Mouse (Mus musculus) 416B (cell line): ENCODE measurements around the gene Ythdf1.

ENCODE experiments used
- DNase-seq: peaks from one replicate; pipeline ENCODE4 v3.0.0; 2011; ENCODE audit warnings: low read depth

Gene Ythdf1

DNA sequence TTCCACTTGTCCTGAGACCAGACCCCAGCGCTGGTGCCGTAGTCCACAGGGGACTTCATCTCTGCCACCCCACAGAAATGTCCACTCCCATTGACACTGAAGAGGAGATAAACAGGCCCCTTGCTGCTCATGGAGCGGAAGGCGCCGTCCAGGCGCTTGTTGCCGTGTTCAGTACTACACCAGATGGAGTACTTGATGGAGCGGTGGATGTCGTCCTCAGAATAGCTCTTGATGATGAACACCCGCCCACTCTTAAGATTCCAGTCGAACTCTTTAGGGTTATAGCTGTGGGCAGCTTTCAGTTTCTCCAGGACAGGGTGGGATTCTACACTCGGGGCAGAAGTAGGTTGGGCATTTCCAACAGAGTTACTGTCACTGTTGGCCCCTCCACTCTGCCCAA lies 9.8 kb downstream of the Ythdf1 start:
- no peak for DNase-seq

- DNase-seq, result no peak
Measured at GRCm38 (mm10) chr2:180905556-180906221, 15.1 kb downstream of the Ythdf1 start.

GRCm38 (mm10) chr2:180904435-180905208 lies 16.1 kb downstream of the Ythdf1 start:
- DNase-seq, result no peak

DNA sequence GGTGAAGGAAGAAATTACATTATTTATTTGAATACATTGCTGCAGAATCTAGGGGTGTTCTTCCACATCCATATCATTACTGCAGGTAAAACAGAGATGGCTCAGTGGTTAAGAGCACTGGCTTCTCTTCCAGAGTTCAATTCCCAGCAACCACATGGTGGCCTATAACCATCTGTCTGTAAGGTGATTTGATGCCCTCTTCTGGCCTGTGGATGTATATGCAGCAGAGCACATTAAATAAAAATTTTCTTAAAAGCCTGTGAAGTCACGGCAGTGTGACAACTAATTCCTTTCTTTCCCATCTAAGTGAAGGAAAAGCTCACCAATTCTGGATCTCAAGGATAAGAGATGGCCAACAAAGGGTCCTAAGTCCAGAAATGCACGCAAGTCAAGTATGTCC lies 18.7 kb downstream of the Ythdf1 start:
- peak; percentile 82 for DNase-seq

- DNase-seq, result no peak
Measured at GRCm38 (mm10) chr2:180897857-180898256, 22.9 kb downstream of the Ythdf1 start.

DNA sequence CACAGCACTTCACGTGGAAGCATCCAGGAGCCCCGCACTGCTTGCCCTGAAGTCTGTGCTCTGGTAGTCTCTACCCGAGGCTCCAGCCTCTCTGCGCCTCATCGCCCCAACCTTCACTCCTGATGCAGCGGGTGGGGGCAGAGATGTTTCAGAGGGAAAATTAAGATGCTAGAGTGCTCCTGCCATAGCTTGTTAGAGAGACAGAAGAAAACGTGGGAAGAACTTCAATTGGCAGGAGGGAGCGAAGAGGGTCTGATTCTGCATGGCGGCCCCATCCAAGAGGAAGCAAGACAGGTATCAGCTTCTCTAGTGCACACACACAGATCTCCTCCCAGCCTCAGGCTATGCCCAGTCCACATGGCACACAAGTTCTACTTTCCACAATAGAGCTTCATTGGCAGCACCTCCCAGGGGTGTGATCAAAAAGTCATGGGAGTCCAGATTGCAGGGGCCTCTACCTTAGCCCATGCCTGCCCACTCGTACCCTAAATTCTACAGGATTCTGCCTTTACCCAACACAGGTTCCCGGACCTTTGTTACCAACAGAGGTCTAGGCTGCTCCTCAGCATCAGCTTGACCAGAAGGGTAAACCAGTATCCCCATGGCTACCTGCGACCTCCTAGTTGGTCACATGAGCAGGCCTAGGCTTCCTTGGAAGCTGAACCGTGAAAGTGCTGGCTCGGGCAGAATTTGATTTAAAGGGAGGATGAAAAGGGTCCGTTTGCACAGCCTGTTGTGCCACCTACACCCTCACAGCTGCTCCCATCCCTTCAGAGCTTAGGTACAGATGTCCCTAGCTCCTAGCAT lies 23.7 kb downstream of the Ythdf1 start:
- DNase-seq, result no peak

GRCm38 (mm10) chr2:180895837-180896525 lies 24.8 kb downstream of the Ythdf1 start:
- DNase-seq, result no peak

DNA sequence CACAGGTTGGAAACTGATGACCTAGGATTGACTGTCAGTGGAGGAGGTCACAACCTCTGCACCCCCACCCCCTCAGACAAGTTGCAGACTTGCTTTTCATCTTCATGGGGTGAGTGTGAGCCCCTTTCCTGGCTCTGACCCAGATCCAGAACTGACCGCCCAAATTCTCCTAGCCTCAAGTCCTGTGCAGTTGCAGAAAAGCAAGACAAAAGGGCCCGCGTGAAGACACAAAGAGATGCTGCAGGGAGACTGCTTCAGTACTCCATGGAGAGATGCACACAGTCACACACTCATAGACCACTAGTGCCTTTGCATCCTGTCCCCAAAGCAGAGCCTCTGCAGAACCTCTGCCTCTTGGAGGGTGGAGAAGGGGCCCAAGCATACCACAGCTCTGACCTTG lies 25.4 kb downstream of the Ythdf1 start:
- no peak for DNase-seq

DNA sequence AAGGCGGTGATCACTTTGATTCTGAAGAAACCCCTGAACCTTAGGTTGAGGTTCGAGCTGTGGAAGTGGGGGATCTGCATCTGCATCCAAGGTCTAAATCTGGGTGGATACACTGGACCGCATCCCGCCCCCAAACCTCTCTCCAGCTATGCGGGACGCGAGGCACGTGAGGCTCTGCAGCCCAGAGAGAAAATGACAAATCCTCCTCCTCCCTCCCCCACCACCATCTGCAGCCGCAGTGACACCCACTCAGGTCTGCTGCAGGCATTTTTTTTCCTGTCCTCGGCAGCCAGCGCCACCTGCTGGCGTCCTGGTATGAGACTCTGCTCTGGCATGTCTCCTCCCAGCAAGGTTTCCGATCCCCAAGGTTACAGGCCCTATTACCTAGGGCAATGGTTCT lies 26.0 kb downstream of the Ythdf1 start:
- DNase-seq, result peak; percentile 26

- DNase-seq, result no peak
Measured at GRCm38 (mm10) chr2:180894029-180894623, 26.6 kb downstream of the Ythdf1 start.

- DNase-seq, result no peak
Measured at GRCm38 (mm10) chr2:180893537-180894028, 27.2 kb downstream of the Ythdf1 start.

GRCm38 (mm10) chr2:180892841-180893521 lies 27.8 kb downstream of the Ythdf1 start:
- DNase-seq, result no peak

DNA sequence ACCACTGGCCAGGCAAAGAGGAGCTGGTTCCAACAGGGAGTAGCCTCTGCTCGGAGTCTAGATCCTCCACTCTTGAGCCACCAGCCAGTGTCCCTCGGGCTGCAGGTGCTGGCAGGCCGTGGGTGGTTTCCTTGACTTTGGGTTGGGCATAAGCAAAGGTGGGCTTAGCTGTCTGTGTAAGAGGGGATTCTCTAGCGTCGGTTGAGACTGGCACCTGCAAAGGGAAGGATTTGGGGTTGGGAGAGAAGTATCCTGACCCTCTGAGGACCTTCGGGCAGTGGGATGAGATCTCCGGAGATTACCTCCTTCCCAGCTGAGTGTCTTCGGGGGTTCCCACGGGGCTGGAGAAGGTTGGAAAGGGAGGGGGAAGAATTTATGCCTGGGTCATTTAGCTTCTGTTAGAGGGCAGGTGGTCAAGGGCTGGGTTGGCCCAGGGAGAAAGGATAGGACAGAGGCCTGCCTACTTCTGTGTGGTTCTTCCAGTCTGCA lies 28.9 kb downstream of the Ythdf1 start:
- DNase-seq, result no peak

DNA sequence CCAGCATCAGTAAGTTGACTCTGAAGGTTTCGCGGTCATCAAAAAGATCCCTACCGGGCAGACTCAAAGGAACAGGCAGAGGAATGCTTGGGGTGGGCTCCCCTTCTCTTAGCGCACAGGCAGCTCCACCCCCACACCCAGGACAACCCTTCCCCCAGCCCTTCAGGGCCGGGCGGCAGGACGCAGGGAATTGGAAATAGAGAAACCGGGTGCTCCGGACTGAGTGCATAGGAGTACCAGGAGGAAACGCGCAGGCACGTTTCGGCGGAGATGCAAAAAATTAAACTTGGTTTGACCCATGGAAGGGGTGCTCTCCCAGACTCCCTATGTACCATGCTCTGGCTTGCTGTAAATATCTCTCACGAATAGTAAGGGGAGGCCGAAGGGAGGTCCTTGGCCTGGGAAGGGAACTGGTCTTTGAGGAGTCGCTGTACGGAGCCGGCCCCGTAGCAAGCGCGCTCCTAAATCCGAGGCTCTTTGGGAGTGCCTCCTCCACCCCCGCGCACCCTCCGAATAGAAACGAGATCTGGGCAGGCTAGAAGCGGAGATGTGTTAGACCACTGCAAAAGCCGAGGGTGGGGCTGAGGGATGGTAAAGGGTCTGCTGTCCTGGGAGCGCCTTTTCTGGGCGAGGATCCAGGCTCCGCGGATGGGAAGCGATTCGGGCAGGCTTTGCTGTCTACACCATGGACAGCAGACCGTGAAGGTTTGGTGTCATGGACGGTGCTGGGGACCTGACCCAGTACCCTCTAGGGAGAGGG lies 29.5 kb downstream of the Ythdf1 start:
- no peak for DNase-seq

DNA sequence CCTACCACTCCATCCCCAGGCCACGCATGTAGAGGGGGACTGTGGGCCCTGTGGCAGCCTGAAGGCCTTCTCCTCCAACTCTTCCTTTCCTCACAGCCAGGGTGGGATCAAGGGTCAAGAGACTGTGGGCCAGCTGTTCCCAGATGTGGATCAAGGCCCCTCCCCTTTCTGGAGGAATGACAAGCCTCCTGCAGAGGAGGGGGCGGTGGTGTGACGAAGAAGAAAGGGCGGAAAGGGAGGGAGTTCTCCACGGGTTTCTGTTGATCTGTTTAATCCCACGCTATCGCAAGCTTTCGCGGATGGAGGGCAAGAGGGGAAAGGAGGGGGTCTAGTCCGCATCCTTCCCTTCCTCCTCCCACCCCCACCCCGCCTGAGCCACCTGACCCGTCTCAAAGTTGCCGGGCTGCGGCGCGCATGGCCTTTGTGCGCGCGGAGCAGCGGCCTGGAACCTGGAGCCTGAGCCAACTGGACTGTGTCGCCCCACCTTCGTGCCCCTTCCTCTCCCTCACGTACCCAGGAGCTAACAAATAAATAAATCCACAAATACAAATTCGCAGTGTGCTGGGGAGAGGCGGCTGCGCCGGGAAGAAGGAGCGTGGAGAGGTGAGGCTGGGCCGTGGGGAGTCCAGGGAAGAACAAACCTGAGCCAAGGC lies 30.2 kb downstream of the Ythdf1 start:
- DNase-seq, result no peak

DNA sequence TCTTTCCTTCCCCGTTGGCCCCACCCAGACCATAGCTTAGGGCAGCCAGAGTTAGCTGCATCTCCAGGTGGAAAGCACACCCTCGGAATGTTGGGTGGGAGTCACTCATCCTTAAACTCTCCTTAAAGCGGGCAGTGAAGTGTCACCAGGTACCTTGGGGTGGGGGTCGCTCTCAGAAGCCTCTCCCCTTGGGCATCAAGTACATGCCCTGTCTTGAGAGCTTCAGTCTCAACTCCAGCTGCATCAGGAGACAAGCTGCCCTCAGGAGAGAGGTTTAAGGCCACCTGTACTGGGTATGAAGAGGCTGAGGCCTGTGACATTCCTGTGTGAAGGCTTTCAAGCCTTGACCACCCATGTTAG lies 30.8 kb downstream of the Ythdf1 start:
- no peak for DNase-seq

DNA sequence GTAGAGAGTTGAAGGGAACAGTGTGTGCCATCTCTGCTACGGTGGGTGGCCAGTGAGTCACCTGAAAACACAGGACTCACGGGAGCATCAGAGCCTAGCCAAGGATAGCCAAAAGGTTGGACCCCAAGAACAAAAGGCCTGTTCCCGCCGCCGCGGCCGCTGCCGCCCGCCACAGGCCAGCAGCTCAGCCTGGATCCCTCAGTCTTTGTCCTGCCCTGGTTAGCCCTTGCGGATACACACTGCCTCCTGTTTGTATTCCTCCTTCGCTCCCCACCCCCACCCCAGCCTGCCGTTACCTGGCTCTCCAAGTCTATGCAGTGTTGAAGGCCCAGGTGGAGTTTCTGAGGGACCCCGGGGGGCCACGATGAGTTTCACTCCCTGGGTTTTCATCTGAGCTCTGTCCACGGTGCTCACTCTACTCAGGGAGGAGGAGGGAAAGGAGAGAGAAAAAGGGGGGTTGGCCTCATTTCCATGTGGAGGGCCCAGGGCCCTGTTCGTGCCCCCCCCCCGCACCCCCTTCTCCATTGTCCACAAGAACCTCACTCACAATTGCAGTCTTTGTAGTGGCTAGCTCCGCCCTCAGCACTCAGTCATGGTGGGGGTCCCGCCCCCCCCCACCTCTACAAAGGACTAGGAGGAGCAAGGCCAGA lies 31.4 kb downstream of the Ythdf1 start:
- no peak for DNase-seq

- DNase-seq, result no peak
Measured at GRCm38 (mm10) chr2:180885270-180885669, 35.5 kb downstream of the Ythdf1 start.

DNA sequence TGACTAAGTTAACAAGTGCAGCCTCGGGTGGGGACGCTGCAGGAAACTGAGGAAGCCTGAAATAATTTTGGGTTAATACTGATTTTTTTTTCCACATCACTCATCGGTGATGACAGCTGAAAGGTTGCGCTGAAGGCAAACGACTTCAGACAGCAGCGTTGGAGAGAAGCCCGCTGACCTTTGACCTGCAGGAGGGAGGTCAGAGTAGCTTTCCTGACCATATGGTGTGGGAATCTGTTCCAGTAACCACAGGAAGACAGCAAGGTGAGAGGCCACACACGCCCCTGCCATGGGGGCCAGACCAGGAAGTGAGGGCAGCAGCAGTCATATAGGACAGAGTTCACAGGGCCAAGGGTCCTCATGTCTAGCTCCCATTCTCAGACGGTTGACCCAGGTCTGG lies 39.5 kb downstream of the Ythdf1 start:
- DNase-seq, result no peak
